Mouse (Mus musculus): Measurements from ENCODE around the gene Hist1h1b.
"Not testable (repeated sequence)": the region's sequence is repeated elsewhere in the genome, so short reads cannot be mapped to it uniquely, and the experiment has no call there.

Hist1h1b gene

DNA sequence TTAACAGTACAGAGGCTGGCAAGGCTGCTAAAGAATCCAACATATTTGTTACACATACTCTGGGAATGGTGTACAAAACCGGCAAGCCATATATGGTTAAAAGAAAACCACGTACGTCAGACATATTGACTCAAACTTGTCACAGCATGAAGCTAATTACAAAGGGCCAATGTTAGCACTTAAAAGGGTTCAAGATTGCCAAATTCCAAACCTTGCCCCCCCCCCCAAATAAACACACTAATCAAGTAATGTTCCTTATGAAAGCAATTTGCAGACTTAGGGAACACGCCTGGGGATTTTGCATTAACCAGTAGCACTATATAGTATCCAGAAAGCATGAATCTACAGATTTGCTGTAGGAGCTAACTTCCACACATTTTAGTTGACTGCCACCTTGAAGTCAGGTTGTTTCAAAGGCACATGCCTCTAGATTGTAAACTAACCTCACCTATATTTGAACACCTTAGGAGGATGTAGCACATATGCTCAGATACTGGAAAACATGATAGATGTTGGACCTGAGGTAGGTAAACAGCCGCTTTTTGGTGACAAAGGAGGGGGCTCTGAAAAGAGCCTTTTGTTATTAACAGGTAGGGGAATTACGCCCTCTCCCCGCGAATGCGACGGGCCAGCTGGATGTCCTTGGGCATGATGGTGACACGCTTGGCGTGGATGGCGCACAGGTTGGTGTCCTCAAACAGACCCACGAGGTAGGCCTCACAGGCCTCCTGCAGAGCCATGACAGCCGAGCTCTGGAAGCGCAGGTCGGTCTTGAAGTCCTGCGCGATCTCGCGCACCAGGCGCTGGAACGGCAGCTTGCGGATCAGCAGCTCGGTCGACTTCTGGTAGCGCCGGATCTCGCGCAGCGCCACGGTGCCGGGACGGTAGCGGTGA lies 2.2 kb upstream of the Hist1h1b start:
- DNase-seq (ENCODE audit: low spot score) = not testable (repeated sequence)

DNA sequence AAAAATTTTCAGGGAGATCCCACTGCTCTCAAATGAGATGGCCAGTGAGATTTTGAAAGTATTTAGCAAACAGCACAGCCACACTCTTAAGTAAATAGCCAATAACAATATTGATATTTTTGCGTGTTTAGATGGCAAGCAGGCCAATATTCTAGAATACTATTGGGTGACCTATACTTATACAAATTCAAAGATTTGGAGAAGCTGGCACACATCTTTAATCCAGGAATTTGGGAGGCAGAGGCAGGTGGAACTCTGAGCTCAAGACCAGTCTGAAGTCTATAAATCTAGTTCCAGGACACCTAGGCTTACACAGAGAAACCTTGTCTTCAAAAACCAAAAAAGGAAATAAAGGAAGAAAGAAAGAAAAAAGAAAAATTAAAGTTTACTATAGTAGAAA lies 1.2 kb upstream of the Hist1h1b start:
- DNase-seq (ENCODE audit: low spot score) = no peak

DNA sequence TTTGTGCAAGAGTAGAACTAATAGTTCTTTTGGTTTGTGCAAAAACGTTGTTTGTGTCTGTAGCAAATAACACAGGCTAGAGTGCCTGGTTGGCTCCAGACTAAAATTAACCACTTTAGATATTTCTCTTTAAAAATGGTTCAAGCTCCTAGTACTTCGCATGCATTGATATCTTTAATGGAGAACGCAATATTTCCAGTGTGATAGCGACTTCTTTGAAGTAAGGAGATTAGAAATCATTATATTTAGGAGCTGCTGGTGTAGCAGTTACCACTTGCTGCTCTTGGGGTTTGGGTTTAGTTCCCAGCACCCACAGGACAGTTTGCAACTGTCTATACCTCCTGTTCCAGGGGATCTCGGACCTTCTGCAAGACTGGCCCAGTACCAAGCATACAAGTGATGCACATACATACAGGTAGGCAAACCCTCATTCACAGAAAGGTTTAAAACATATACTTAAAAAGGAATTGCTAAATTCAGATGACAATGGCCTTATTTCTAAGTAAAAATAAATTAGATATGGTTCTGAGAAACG lies 663 bp upstream of the Hist1h1b start:
- no peak for DNase-seq (ENCODE audit: low spot score)

DNA sequence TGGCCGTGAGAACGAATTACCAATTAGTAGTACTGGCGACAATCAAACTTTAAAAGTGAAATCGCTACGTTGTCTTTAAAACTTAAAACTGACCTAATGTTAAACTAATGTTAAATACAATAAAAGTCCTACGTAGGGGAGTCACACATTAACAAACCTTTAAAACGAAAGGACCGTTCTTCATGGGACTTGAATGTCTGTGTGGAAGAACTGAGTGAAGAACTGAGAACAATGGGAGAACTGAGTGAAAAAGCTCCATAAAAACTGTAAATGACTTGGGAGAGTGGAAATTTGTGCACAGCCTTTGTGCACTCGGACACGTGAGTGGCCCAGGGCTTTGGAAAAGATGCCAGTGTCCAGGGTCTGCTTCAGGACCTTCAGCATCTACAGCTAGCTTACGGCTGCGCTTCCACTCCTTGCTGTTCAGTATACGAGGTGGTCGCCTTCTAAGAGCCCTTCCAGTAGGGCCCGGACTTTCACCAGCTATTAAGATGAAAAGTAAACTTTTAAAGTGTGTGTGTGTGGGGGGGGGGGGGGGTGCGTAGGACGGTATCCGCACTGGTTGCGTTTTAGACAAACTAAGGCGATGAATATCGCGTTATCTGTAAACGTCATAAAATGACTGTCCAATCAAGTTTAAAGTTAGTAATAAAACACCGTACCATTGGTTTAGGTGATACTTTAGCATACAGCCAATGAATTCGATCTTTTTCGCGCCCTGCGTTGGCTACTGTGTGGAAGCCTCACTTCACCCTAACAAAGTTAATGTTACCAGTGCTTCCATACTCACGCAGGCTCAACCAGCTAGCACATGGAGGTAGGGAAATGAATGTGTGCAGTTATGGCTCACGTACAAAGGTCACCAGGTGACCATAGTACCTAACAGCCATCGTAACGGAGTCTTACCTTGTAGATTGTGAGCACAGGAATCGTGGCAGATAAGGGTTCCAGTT lies 1.3 kb downstream of the Hist1h1b start:
- peak; percentile 28 for DNase-seq (ENCODE audit: low spot score)

DNA sequence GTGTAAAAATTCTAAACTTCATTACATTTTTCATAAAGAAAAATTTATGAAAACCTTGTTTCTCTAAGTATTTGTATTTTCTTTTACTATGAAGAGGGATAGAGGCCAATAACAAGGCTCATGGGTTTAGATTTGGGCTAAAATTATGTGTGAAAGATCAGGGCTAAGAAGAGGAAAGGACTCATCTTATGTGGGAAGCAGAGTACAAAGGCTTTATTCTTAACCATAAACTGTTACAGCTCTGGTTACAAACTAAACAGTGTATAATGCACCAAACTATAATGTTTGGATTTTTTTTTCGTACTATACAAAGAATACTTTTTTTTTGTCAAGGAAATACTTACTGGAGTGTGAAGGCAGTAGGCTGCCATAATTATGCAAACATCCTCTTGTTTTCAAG lies 24.7 kb downstream of the Hist1h1b start:
- no peak for DNase-seq (ENCODE audit: low spot score)

DNA sequence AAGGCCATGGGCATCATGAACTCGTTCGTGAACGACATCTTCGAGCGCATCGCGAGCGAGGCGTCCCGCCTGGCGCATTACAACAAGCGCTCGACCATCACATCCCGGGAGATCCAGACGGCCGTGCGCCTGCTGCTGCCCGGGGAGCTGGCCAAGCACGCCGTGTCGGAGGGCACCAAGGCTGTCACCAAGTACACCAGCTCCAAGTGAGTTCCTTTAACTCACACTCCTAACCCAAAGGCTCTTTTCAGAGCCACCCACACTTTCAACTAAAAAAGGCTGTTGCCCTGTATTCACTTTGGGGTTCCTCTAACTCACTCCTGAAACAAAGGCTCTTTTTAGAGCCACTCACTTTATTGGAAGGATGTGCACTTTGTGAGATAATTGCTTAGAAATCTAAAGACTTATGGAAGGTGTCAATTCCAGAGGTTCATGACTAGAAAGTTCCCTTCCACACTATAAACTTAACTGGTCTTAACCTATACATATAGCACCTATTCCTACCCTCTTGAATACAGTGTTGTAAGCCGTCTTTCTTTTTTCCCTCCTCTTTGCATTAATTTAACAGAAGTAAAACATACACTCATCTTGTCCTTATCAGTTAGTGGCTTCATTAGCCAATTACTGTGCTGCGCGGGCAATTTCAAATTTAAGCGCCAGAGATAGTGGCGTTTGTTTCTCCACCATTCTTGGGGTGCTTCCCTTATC lies 26.0 kb downstream of the Hist1h1b start:
- DNase-seq (ENCODE audit: low spot score) = not testable (repeated sequence)

DNA sequence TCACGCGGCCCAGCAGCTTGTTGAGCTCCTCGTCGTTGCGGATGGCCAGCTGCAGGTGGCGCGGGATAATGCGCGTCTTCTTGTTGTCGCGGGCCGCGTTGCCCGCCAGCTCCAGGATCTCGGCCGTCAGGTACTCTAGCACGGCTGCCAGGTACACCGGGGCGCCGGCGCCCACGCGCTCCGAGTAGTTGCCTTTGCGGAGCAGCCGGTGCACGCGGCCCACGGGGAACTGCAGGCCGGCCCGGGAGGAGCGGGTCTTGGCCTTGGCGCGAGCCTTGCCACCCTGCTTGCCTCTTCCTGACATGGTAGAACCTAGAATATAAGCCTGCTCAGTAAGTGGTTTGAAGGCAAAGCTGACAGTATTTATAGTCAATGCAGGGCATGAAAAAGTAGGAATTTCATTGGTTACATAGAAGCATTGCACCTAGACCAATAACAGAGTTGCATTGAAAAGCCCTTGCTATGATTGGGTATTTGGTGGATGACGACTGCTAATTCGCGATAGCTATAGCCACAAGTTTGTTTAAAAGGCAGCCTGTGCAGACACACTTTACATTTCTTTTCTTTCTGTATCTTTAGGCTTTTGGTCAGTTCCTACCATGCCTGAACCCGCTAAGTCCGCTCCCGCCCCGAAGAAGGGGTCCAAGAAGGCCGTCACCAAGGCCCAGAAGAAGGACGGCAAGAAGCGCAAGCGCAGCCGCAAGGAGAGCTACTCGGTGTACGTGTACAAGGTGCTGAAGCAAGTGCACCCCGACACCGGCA lies 26.7 kb downstream of the Hist1h1b start, which contains the start of the genes Hist1h2ak and Hist1h2bn:
TSS of gene Hist1h2ak (minus strand) at position 304 of the 762 bp plus-strand sequence.
TSS of gene Hist1h2bn (plus strand) at position 600 of the 762 bp plus-strand sequence.
- DNase-seq (ENCODE audit: low spot score) = peak; percentile 45

DNA sequence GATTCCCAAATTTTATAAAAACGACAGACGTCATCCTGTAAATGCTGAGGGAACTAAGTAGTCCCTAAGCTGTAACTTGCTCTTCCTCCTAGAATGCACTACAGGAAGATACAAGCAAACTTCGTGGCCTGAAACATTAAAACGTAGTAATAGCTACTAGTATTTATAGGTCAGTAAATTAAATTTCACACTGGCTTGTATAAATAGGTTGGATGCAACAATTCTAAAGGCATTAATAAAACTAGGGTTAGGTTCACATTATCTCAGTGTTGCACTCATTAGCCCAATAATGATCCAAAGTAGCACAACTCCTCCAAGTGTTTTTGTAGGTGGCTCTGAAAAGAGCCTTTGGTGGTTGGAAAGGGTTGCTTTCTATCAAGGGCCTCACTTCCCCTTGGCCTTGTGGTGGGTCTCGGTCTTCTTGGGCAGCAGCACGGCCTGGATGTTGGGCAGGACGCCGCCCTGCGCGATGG lies 27.3 kb downstream of the Hist1h1b start:
- no peak for DNase-seq (ENCODE audit: low spot score)

DNA sequence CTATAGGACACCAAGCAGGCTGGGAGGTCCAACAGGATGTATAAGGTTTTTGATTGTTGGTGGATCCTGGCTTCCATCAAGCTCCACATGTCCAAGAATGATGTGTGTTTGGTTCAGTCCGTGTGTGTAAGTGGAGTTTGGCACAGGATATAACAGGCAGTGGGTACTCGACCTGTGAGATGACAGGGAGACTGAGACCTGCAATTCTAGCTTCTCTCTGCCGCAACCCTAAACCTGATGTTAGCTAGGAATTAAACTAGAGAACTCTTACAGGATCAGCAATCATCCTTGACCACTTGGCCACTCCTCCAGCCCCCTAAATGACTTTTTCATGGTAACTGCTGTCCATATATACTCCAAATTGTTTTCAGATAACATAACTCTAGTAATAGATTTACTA lies 28.1 kb downstream of the Hist1h1b start:
- no peak for DNase-seq (ENCODE audit: low spot score)

DNA sequence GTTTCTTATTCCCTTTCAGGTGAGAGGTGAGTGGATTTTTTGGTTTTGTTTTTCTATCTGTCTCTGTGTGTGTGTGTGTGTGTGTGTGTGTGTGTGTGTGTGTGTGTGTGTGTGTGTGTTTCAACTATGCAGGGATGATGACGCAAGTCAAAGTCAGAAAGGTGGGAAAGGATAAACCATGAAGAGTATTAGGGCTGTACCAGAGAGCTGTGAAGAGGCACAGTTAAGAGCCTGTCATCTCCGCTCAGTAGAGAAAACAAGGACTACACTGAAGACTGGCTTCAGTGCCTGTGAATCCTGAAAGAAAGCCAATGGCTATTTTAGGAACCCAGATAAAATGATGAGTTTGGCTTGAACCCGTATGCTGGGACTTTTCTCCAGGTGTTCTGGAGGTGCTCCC lies 28.6 kb downstream of the Hist1h1b start:
- DNase-seq (ENCODE audit: low spot score) = no peak

DNA sequence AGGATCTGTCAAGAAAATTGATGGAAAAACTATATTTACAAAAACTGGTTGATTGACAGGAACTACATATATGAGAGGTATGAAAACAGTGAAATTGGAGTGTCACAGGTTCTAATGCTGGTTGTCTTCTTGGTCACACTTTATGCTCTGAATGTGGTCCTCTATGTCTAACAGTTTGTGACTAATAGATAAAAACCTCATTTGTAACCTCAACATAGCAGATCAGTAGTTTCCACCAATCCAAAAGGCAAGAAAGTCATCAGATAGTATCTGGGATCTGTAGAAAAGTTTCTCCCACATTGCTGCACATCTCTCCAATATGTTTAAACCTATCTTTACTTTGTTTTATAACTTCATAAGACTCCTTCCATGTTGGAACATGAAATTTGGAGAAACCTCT lies 29.0 kb downstream of the Hist1h1b start:
- no peak for DNase-seq (ENCODE audit: low spot score)

DNA sequence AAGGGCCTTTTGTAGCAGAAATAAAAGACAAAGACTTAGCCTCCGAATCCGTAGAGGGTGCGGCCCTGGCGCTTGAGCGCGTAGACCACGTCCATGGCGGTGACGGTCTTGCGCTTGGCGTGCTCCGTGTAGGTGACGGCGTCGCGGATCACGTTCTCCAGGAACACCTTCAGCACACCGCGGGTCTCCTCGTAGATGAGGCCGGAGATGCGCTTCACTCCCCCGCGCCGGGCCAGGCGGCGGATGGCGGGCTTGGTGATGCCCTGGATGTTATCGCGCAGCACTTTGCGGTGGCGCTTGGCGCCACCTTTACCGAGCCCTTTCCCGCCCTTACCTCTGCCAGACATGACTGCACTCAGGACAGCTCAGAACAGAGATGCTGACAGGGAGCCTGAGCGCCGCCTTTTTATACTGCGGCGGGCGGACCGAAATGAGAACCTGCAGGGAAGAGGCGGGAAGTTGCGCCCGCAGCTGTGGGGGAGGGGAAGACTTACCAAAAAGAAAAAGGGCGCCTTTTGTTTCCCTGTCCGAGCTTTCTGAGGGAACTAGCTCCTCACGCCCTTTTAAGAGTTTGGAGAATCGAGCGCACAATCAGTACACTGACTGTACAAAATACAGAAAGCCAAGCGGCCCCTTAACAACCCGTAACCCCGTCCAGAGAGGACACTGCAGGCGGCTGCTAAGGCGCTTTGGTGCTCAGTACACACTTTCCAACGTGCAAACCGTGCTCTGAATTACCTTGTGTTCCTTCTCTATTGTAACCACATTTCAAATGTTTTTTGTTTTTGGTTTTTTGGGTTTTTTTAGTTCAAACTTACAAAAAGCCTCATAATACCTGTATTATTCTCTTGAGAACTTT lies 30.0 kb downstream of the Hist1h1b start, which contains the start of gene Hist1h4k:
TSS of gene Hist1h4k (minus strand) at position 347 of the 859 bp plus-strand sequence.
- DNase-seq (ENCODE audit: low spot score) = peak; percentile 91

DNA sequence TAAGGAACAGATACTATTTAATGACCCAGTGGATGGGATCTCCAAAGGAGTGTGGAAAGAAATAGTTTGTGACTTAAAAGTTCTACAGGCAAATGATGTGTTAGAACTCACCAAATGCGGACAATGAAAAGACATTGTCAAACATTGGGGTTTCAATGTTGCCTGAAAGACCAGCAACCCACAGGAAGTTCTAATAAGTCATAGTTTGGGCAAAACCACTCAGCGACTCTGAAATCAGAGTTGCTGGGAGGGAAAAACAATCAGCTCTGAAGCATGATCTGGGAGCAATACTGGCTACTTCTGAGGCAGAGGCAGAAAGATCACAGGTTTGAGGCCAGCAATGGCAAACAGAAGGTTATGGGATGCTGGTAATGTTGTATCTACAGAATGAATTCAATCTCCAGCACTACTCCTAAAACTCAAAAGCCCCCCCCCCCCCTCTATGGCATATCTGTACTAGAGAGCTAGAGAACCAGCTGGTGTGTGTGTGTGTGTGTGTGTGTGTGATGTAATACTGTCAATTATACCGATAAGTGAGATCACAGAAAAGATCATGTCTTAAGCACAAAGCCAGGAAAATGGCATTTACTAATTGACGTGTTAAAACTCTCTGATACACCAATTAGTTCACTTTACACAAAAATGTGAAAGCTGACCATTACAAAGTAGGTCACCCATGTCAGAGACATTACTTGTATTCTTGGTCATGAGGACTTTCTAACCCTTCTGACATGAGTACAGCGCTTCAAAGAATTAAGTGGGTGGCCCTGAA lies 30.9 kb downstream of the Hist1h1b start:
- DNase-seq (ENCODE audit: low spot score) = no peak

DNA sequence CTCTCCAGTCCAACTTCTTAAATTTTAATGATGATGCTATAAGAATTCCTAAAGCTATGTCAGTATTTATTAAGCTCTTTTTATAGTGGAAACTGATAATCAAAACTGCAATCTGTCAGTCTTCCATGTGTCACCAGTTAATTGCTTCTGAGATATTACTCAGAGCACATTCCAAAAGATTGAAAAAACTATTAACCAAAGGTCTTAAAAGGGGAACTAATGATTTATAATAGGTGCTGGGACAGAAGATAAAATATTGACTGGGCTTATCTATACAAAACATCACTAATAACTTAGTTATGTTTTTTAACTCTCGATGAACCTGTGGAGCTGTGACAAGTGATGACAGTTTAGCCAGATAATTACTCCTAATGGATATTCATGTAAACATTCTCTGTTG lies 35.4 kb downstream of the Hist1h1b start:
- no peak for DNase-seq (ENCODE audit: low spot score)

DNA sequence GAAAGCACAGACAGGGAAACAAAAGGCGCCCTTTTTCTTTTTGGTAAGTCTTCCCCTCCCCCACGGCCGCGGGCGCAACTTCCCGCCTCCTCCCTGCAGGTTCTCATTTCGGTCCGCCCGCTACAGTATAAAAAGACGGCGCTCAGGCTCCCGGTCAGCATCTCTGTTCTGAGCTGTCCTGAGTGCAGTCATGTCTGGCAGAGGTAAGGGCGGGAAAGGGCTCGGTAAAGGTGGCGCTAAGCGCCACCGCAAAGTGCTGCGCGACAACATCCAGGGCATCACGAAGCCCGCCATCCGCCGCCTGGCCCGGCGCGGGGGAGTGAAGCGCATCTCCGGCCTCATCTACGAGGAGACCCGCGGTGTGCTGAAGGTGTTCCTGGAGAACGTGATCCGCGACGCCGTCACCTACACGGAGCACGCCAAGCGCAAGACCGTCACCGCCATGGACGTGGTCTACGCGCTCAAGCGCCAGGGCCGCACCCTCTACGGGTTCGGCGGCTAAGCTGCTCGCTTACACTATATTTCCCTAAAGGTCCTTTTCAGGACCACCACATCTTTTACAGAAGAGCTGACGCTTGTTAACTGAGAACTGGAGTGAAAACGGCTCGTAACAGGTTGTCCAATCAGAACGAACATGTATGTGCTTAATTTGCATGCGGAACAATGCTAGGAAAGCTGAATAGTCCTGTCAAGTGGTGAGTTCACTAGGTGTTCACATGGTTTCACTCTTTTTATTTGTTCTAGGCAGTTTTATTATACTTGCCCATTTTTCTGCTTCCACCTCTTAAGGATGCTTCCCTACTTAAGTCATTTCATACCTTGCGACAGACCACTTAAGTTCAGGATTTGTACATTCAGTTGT lies 45.3 kb downstream of the Hist1h1b start, which contains the start of gene Hist1h4j:
TSS of gene Hist1h4j (plus strand) at position 159 of the 862 bp plus-strand sequence.
- peak; percentile 60 for DNase-seq (ENCODE audit: low spot score)

DNA sequence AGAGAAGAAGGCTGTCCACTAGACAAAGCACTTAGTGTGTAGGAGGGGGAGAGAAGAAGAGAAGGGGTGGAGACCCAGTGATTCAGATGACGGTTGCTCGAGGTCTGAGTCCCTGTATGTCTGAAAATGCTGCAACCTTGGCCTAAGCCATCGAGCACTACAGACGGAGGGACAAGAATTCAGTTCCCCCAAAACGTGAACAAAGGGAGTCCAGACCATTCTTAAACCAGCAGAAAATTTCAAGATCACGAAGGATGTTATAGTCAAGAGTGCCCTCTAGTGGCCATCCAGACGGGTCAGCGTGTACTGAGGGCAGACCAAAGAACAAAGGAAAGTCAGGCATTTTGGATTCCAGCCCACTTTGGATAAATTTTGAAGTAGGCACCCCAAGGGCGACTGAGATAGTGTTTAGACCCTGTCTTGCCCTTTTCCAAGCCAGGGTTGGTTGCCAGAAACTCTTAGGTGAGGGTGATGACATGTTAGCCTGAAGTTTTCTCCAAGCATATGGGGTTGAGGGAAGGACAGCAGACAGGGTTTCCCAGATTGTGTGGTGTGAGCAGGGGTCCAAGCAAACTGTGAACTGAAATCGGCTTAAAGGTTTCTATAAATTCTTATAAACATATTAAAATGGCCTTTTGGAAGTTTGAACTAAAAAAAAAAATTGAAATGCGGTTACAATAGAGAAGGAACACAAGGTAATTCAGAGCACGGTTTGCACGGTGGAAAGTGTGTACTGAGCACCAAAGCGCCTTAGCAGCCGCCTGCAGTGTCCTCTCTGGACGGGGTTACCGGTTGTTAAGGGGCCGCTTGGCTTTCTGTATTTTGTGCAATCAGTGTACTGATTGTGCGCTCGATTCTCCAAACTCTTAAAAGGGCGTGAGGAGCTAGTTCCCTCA lies 46.2 kb downstream of the Hist1h1b start:
- DNase-seq (ENCODE audit: low spot score) = no peak

DNA sequence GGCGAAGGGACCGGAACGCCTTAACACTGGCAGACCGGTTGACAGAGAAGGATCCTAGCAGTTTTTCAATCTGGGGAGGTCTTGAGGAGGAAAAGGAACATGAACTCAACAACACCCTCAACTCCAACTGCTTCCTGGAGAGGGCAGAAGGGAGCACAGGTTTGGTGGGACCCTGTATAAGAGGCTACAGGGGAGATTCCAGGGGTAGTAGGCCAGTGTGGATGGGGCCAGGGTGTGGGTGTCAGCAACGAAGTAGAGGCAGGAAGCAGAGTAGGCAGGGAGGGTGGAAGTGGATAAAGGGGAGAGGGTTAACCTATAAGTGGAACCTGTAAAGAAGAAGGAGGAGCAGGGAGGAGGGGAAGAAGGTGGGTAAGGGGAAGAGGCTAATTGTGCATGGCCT lies 47.0 kb downstream of the Hist1h1b start:
- DNase-seq (ENCODE audit: low spot score) = no peak
